Mouse (Mus musculus): ENCODE data around the gene Pxylp1.
A peak's percentile ranks its signal among the peaks of the same experiment; 100 is the strongest.

The Pxylp1 gene

DNA sequence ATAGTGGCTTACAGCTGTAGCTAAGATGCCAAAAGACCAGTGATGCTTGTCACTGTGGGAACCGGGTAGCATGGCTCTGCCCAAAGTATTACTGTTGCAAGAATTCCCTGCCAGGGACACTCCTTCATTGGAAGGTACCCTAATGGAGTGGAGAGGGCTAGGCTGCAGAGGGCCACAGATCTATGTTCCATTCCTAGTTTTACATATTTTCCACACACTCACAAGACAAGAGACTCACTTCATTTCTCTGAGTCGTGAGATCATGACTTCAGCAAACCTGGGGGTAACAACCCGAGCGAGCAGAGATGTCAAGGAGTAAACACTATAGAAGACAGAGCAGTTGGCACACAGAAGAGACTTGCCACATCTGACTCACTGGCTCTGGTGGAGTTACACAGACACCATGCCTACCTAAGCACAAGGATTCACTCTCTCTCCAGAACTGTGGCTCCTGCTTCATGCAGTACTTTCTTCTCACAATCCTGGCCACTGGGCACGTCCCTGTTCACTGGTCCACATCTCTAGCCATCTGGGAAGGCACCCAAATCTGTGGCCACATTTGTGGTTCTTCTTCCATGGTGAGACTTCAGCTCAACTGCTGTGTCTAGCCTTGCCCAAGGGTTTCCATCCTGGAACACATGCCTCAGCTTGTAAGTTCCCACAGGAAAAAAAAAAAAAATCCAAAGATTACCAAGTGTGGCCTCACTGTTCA lies 31.9 kb downstream of the Pxylp1 start:
- no peak for DNase-seq (ENCODE audit: low read depth, low spot score)

DNA sequence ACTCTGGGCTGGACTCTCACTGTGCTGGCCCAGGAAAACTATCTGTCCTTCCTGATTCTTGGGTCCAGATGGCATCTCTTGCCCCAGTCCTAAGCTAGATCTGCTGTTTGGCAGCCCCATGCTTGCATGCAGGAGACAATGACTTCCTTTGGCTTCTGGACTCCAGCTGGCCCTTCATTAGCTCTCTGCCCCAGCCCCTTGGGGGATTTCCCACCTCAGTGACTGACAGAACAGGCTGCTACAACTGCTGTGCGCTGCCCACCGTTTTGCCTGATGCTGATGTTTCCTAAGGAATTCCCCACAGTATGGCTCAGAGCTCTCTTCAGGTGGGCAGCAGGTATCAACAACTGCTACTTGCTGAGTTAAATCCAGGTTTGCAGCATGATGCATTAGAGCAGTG lies 33.4 kb downstream of the Pxylp1 start:
- DNase-seq (ENCODE audit: low read depth, low spot score) = no peak

DNA sequence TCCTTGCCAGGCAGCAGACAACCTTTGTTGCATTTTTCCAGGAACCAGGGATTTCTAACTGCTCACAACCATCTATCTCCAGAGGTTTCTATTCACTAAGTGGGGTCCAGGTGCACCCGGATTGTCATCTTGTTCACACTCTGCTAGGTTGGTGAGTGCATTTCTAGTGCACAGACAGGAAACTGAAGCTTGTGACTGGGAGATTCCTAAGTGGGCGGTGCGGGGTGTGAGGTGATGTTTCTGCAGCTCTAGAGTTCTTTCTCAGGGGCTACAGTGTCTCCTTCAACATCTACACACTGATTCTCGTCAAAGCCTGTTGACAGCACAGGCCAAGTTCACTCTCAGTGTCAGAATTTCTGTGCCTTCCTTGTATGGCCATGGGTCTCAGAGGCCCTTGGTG lies 34.6 kb downstream of the Pxylp1 start:
- DNase-seq (ENCODE audit: low read depth, low spot score) = peak; percentile 42

DNA sequence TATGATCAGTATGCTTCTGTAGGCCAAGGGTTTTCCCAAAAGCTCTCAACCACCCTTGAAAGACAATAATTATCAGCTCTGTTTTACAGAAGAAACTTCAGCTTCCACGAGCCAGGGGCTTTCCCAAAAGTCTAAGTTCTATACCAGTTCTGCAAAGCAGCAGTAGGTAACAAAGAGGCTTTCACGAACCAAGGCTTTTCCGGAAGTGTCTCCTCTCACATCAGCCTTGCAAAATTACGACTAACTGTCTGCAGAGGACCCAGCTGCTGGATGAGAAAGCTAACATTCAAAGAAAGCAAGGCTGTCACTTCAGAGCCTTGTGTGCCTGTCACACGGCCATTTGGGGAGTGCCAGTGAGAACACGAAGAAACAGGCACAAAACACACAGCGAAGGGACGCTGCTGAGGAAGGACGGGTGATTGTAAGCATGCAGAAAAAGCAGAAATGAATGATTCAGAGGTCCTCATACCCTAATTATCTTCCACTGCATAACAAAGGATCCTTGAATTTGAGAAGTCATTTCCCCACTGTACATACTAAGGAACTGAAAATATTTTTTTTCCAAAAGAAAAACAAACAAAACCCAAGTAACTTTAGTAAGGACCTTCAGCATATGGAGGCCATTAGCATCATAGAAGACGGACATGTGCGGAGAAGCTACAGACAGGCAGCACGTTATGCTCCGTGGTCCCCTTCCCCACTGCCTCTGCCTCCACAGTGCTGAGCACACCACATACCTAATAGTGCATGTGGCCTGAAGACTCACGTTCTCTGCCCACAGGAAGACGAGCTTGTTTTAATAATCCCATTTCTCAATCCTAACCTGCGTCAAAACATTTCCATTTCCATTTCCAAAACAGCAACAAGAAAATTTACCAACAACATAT lies 38.9 kb downstream of the Pxylp1 start:
- DNase-seq (ENCODE audit: low read depth, low spot score) = peak; percentile 6

DNA sequence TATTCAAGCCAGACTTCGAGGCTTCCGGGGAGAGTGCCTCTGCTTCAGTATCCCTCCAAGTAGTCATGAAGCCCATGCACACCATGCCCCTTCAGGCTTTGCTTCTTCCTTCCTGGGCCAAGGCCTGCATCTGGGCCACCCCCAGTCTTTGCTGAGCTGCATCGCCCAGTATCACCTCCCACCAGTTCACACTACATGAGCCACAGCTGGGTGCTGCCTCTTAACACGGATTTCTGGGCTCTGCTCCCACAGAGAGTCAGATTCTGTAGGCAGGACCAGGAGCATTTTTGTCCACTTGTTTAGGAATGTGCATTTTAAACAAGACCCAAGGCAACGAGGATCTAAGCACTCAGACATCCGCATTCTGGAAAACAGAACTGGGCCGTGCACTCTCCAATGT lies 40.8 kb downstream of the Pxylp1 start:
- no peak for DNase-seq (ENCODE audit: low read depth, low spot score)

DNA sequence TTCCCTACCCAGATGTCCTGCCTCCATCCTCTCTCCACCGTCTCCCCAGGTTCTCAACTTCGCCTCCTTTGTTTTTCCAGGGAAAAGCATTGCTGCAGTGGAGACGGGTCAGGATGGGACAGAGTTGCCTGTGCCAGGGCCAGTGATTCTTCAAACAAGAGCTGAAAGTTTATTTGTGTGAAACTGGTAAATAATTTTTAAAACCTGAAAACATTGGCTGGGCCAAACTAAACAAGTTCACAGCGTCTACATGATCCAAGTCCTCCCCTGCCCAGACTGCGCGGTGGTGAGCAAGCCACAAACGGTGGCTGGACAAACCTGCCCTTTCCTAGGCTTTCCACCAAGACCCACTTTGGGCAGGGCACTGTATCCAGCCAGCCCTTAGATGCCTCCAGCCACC lies 41.4 kb downstream of the Pxylp1 start:
- no peak for DNase-seq (ENCODE audit: low read depth, low spot score)

DNA sequence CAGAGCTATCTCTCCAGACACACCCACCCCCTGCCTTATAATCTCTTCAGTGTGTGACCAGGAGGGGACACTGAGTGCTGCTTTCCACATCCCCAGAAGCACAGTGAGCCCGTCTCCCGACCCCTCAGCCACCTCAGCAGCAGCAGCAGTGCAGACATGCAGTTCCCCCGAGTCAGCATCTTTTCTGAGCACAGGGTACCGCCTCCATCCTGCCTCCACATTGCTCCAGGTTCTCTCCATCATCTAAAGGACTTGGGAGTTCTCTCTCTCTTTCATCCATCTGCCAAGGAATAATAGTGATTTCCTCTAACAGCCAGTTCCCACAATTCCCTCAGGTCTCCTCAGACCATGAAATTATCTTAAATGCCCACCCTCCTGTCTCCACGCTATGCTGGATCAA lies 43.5 kb downstream of the Pxylp1 start:
- no peak for DNase-seq (ENCODE audit: low read depth, low spot score)

DNA sequence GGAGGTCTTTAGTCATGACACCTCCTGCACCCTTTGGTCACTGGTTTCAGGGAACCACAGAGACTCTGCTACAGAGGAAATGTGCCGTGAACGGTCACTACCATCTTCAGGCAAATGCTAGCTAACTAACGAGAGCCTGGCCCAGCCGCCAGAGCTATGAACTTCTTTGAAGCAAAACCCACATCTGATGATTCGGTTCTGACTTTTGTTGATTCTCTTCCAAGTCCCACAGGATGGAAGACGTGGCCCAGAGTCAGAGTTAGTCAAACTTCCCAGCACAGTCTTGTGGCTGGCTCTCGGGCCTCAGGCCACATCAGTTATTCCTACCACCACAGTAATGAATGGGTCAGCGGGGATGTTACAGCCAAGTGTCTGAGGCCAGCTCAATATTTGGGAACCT lies 46.1 kb downstream of the Pxylp1 start:
- no peak for DNase-seq (ENCODE audit: low read depth, low spot score)

DNA sequence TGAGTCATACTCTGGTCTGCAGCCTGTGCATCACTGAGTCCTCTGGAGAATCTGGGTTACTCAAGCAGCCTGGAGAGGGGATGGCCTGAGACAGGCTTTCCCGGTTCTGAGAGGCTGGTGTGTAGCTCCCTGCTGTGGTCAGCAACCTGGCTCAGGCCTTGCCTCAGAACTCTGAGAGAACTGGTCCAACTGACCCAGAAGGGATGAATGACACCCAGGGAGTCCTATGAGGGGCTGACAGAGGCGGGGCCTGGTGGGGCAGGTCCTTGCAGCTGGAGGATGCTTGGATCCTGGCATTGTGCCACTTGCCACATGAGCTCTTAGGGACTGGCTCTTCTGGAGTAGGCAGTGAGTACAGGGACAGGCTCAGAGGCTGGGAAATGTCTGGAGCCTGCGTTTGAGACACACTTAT lies 47.7 kb downstream of the Pxylp1 start:
- no peak for DNase-seq (ENCODE audit: low read depth, low spot score)

DNA sequence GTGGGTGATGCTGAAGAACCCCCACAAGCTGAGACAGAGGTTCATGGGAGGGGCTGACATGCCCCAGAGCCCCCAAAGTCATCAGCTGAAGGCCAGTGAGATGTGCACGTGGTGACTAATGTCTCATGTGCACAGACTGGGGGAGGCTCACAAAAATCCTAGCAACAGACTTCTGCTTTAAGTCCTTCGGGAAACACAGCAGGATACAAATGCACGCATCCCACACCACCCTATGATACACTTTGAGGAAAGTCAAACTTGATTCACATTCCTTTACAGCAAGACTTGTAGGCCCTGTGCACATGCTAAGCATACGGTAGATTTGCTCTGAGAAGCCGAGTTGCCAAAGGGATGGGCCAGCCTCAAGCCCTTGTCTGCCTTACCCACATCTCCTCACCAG lies 53.1 kb downstream of the Pxylp1 start:
- DNase-seq (ENCODE audit: low read depth, low spot score) = no peak

DNA sequence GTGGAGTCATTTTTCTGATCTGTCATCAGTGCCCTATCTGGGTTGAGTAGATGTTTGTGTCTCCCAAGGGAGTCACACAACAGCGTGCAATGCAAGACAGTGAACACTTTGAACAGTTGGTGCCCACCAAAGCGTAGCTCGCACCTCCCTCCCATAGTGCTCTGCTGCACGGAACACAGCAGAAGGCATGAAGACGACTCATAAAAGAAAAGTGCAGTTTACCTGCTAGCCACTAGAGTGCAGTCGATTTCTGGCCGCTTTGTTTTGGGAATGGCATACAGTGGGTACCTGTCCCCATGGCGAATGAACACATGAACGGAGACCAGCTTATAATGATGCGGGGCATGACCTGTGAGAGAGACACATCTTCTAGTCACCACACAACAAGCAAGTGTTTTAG lies 53.6 kb downstream of the Pxylp1 start:
- peak; percentile 47 for DNase-seq (ENCODE audit: low read depth, low spot score)

DNA sequence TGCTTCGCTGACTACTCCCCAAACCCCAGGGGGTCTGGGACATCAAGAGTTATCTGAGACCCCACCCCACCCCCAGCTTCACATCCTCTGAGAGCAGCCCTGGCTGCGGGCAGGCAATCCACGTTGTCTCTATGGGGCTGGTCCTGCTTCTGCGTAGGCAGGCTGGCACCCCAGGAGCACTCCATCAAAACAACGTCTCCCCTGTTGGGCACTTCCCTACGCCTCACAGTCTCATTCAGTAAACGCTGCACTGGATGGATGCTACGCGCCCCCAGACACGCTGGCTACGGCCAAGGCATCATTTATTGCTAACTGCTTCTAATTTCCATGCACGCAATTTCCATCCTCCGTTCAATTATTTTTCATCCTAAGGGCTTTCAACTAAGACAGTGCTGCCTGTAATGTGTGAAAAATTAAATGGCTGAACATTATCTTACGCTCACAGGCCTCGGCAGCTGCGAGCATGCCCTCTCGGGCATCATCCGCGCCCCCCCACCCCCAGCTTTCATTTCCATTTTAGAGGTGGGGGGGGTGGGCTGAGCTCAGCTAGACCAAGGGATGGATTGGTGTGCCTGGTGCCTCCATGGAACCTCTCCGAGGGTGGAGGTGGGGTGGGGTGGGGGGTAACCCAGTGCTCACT lies 54.6 kb downstream of the Pxylp1 start:
- DNase-seq (ENCODE audit: low read depth, low spot score) = no peak

DNA sequence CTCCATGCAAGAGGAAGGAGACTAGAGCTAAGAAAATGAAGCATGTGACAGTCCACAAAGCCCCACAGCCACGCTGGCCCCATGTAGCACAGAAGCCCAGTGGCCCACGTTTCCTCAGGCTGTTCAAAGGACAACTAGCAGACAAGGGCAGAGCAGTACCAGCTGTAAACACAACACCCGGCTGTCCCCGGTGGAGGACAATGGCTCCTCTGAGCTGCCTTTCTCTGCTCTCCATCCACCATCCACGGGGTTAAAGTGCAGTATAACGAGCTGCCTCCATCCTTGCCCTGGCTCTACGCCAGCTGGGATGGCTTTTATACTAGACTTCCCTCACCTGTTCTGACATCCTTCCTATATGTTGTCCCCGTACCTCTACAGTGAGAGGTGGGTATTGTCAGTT lies 55.5 kb downstream of the Pxylp1 start:
- DNase-seq (ENCODE audit: low read depth, low spot score) = no peak

DNA sequence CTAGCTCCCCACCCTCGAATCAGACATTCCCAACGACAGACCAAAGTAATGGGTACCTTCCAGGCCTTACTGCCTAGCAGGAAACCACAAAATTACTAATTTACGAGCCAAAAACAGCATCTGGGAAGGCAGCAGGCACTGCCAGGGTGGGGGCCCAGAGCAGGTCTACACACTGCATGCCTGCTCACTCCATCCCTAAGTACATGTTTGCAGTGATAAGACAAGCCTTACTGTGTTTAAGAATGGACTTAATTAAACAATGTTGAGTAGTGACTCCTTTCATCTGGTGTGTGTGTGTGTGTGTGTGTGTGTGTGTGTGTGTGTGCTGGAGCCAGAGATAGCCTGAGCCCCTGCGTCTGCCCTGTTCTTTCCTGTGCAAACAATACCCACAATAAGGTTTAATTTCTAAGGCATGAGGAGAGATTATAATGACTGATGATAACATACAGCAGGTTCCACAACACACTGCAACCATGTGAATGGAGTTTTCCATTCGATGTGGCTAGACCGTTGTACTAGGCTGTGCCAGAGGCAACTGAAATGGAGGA lies 57.0 kb downstream of the Pxylp1 start:
- DNase-seq (ENCODE audit: low read depth, low spot score) = no peak

DNA sequence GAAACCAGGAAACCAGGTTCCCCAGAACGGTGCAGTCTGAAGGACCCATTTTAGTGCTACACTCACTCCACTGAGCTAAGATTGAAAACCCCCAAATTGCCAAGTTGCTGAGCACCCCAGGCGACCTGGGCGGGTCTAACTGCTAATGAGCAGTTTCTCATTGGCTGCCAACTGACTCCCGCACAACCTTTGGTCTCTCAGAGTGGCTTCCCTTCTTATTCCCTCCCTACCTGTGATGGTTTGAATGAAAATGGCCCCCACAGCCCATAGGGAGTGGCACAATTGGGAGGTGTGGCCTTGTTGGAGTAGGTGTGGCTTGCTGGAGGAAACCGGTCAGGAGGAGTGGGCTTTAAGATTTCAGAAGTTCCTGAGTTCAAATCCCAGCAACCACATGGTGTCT lies 58.9 kb downstream of the Pxylp1 start:
- DNase-seq (ENCODE audit: low read depth, low spot score) = no peak

DNA sequence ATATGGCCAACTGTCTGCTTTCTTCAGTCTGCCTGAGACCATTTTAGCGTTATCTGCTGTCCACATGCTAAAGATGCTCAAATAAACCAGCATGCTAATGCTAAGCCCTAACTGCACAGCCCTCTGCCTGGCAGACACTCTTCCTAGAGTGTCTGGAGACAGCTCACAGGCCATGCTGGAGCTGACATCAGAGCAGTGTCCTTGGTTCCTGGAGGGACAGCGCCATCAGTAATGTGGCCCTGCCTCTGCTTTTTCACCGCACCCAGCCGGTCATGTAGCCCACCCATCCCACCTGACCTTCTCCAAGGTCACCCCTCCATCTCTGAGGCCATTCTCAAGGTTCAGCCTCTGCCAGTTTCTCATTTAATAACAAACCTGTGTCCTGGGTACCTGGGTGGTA lies 60.0 kb downstream of the Pxylp1 start:
- DNase-seq (ENCODE audit: low read depth, low spot score) = no peak

DNA sequence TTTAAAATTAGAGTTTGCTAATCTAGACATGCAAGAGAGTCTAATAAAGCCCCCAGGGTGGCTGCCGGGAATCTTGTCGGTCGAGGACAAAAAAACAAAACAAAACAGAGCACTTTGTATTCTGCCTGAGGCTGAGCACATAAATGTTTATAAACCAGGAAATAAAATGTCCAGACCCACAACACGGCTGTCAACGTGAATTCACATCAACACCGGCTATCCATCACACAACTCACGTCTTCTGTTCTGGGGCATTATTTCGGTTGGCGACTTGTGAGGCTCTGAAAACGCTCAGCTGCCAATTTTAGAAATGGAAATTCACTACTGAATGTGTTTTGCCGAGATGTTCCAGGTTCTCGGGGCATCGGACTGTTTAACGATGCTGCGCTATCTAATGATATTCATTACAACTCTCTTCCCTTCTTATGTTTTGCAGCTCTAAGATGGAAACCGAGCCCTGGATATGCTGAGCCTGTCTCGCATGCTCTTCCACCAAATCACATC lies 61.6 kb downstream of the Pxylp1 start:
- DNase-seq (ENCODE audit: low read depth, low spot score) = no peak

DNA sequence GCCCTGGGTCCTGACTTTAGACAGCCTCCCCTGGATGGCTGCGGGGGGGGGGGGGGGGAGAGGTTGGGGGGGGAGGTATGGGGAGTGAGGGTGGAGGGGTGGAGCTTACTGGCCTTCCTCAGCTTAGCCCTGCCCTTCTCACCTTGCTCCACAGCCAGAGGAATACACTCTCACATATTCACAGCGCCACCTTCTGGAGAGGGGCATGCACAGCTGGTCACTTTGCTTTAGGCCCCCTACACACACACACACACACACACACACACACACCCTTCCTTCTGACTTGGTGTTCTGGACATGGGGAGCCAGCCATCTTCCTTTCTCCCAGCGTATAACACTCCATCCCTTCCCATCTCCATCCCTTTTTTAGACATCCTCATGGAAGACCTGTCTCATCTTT lies 62.8 kb downstream of the Pxylp1 start:
- DNase-seq (ENCODE audit: low read depth, low spot score) = no peak

DNA sequence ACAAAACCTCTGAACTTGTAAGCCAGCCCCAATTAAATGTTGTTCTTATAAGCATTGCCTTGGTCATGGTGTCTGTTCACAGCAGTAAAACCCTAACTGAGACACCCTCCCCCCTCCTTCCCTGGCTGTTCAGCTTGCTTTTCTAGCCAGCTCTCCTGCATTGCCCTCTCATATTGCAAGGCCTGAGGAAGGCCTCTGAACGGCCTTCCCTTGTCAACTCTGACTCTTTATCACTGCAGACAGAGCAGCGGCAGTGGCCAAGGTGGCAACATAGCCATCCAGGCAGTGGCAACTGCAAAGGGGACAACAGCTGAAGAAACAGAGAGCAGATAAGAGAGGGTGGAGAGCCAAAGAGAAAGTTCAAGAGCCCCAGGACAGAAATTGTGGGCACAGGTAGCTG lies 64.4 kb downstream of the Pxylp1 start:
- no peak for DNase-seq (ENCODE audit: low read depth, low spot score)

DNA sequence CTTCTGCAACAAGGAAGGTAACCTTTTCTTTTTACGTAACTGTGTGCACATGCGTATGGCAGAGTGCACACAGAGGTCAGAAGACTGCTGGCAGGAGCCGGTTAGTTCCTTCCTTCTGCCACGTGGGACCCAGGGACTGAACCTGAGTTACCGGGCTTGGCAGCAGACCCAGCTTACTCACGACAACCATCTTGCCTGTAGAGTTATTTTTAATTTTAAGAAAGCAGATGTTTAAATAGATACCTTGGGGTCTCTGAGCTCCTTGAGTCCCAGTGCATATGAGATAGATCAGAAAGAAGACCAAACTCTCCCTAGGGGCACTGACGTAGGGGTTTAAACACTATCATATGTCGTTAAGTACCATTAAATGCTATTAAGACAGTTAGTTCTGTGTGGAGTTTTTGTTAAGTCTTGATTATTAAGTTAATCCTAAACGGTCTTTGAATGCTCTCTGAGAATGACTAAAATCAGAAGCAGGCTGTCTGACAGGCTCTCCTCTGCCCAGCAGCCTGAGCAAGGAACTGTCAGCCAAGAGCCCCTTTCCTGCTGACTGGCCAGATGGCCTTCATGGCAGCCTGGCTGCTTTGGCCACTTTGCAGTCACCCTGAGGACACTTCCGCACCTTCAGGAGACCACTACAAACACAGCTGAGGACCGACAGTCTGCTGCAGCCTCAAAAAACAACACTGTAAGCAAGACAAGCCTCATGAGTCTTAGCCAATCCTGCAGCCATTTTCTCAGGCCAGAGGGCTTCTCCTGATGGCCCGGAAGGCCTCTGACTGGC lies 65.3 kb downstream of the Pxylp1 start:
- no peak for DNase-seq (ENCODE audit: low read depth, low spot score)

DNA sequence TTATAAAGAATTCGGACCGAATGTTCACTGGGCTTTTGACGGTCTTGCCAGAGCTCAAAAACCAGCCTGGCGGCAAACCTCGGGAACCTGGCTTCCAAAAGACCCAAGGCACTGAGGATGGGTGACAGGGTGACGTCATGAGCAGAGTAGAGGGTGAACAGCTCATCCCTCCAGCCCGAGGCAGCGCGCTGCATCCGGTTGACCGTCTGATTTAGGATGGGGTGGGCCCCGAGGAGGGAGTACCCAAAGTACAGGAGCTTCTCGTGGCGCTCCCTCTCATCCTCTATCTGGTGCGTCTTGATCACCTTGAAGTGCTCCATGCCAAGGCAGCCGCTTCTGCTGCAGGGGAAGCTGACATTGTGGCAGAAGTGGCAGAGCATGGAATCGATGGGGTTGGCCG lies 67.6 kb downstream of the Pxylp1 start:
- no peak for DNase-seq (ENCODE audit: low read depth, low spot score)
